ENCODE assay signal across 21 mouse cellular contexts in genomic region chr14:59888446-59888845, GRCm38 (mm10).
"Had no signal": no experiment of that assay in that cellular context is flagged by ENCODE, and none has a peak within 500 bp of the region (broad histone marks: within the 10 kb centered on the region; RNA-seq: fewer than 3 reads in every experiment).

No protein-coding gene starts in this region.

- H3K4me1 ChIP-seq: liver, embryonic 12.5 days; liver, embryonic 15.5 days; megakaryocyte, embryonic 14.5 days had no signal

- H3K4me3 ChIP-seq: kidney, embryonic 15.5 days; left cerebral cortex, adult 2 months; limb, embryonic 13.5 days; liver, embryonic 12.5 days; liver, embryonic 15.5 days; megakaryocyte, embryonic 14.5 days; midbrain, embryonic 10.5 days; midbrain, embryonic 13.5 days; myocyte; neural tube, embryonic 13.5 days had no signal

- H3K9ac ChIP-seq: kidney, embryonic 15.5 days; limb, embryonic 13.5 days; liver, embryonic 12.5 days; liver, embryonic 15.5 days; midbrain, embryonic 13.5 days; neural tube, embryonic 13.5 days had no signal

- ATAC-seq: liver, embryonic 12.5 days; midbrain, embryonic 13.5 days; midbrain, embryonic 16.5 days had no signal

- H3K27ac ChIP-seq: kidney, embryonic 15.5 days; left cerebral cortex, adult 2 months; limb, embryonic 13.5 days; liver, embryonic 12.5 days; liver, embryonic 15.5 days; midbrain, embryonic 10.5 days; midbrain, embryonic 13.5 days; neural tube, embryonic 13.5 days had no signal

- H3K36me3 ChIP-seq: kidney, embryonic 15.5 days; limb, embryonic 13.5 days; liver, embryonic 12.5 days; liver, embryonic 15.5 days; midbrain, embryonic 10.5 days; midbrain, embryonic 13.5 days; neural tube, embryonic 13.5 days had no signal

- H3K4me2 ChIP-seq: kidney, embryonic 15.5 days; liver, embryonic 12.5 days; liver, embryonic 15.5 days; midbrain, embryonic 13.5 days; neural tube, embryonic 13.5 days had no signal

- H3K9me3 ChIP-seq: kidney, embryonic 15.5 days; limb, embryonic 13.5 days; liver, embryonic 12.5 days; liver, embryonic 15.5 days; megakaryocyte, embryonic 14.5 days; midbrain, embryonic 10.5 days; midbrain, embryonic 13.5 days; neural tube, embryonic 13.5 days had no signal

- H3K27me3 ChIP-seq: liver, embryonic 12.5 days; liver, embryonic 15.5 days; megakaryocyte, embryonic 14.5 days; midbrain, embryonic 13.5 days; neural tube, embryonic 13.5 days had no signal

- DNase-seq: kidney, adult 8-10 months; kidney, postnatal 10 days; kidney, postnatal 36 days; layer of hippocampus, postnatal 36 days; liver; lung, adult 18-20 months; lung, postnatal 36 days; retina, postnatal 1 day; thymus, adult 18-20 months; thymus, postnatal 4 days had no signal
